Mouse (Mus musculus) adrenal gland, adult (tissue): ENCODE data around the gene H2-Ke6.

Experiments
- DNase-seq, 2 experiments: peaks; one replicate each; pipeline ENCODE4 v3.0.0; 2022 to 2023; ENCODE audit warnings: low spot score in 1 of 2; ENCODE audit not compliant: inconsistent age in 2 of 2

The H2-Ke6 gene

GRCm38 (mm10) chr17:34027656-34028223 is at the start of gene H2-Ke6:
Gene H2-Ke6 (minus strand): TSS chr17:34028060.
- peak; percentile 96 to 98 for DNase-seq

GRCm38 (mm10) chr17:34077549-34077948 is 49.7 kb upstream of the H2-Ke6 start:
- DNase-seq: peak; percentile 63 to 92

- peak; percentile 55 to 86 for DNase-seq
Measured at GRCm38 (mm10) chr17:34075271-34075670, 47.4 kb upstream of the H2-Ke6 start.

GRCm38 (mm10) chr17:34072091-34072490 is 44.2 kb upstream of the H2-Ke6 start:
- no peak for DNase-seq

- no peak for DNase-seq
Measured at GRCm38 (mm10) chr17:34068864-34069263, 41.0 kb upstream of the H2-Ke6 start.

GRCm38 (mm10) chr17:34057224-34057623 is 29.4 kb upstream of the H2-Ke6 start:
- no peak for DNase-seq

GRCm38 (mm10) chr17:34047404-34048050 is 19.7 kb upstream of the H2-Ke6 start:
- no peak for DNase-seq

- DNase-seq: no peak
Measured at GRCm38 (mm10) chr17:34045941-34046340, 18.1 kb upstream of the H2-Ke6 start.

- peak; percentile 17 to 60 for DNase-seq
Measured at GRCm38 (mm10) chr17:34039562-34040450, 11.9 kb upstream of the H2-Ke6 start.

GRCm38 (mm10) chr17:34038878-34039561 is 11.2 kb upstream of the H2-Ke6 start, which contains the start of gene Col11a2:
Gene Col11a2 (plus strand): TSS chr17:34039437.
- peak; percentile 15 to 49 for DNase-seq

- peak in 1 of 2 experiments; percentile 32 for DNase-seq
Measured at GRCm38 (mm10) chr17:34038440-34038839, 10.6 kb upstream of the H2-Ke6 start.

GRCm38 (mm10) chr17:34037241-34037640 is 9.4 kb upstream of the H2-Ke6 start:
- DNase-seq: peak; percentile 15 to 32

GRCm38 (mm10) chr17:34036647-34037046 is 8.8 kb upstream of the H2-Ke6 start:
- peak; percentile 20 to 68 for DNase-seq

- DNase-seq: no peak
Measured at GRCm38 (mm10) chr17:34035517-34035916, 7.7 kb upstream of the H2-Ke6 start.

GRCm38 (mm10) chr17:34034064-34034463 is 6.2 kb upstream of the H2-Ke6 start:
- peak; percentile 72 to 89 for DNase-seq

- peak; percentile 42 to 62 for DNase-seq
Measured at GRCm38 (mm10) chr17:34033441-34033840, 5.6 kb upstream of the H2-Ke6 start.

- peak; percentile 61 to 69 for DNase-seq
Measured at GRCm38 (mm10) chr17:34032806-34033205, 4.9 kb upstream of the H2-Ke6 start.

- DNase-seq: peak; percentile 86 to 95
Measured at GRCm38 (mm10) chr17:34032174-34032632, 4.3 kb upstream of the H2-Ke6 start.

- peak; percentile 99 to 100 for DNase-seq
Measured at GRCm38 (mm10) chr17:34031465-34032173, 3.8 kb upstream of the H2-Ke6 start, which contains the start of the genes Slc39a7 and Rxrb. Gene Slc39a7 (minus strand): TSS chr17:34031682. Gene Rxrb (plus strand): TSS chr17:34031812.

GRCm38 (mm10) chr17:34030861-34031326 is 3.0 kb upstream of the H2-Ke6 start:
- no peak for DNase-seq
